Mouse (Mus musculus) heart, postnatal 14 days (tissue): ENCODE measurements around the gene Mymk. TPM values are rescaled to one million over a fixed set of nuclear protein-coding genes. Genes with fewer than 3 reads are reported as not detected.

Experiments
- DNase-seq, 2 experiments: peaks; one replicate each; pipeline ENCODE4 v3.0.0; 2021 to 2022
- intact Hi-C: fragments of 180-260 bp; cut with DNase I; formaldehyde crosslinking; loops from one replicate; pipeline ENCODE4 v1.15.1; 2025
- long read RNA-seq, 2 experiments: library from polyadenylated mRNA; stranded (forward); transcript quantifications; one replicate each; pipeline ENCODE4 v2.0.0; 2021
- total RNA-seq, 2 experiments: library from RNA; stranded (reverse); gene quantifications; 2 replicates each; pipeline ENCODE4 v1.2.3; 2021

The Mymk gene
- not detected for total RNA-seq
- long read RNA-seq, experiment 1, result 0 reads
- long read RNA-seq, experiment 2, result 0 reads

- no peak for DNase-seq
- intact Hi-C loops, result no loop called here
Measured at GRCm38 (mm10) chr2:27071978-27072377, at the start of gene Mymk. Gene Mymk (minus strand): TSS chr2:27072179.

- DNase-seq, result peak; percentile 84 to 88
- intact Hi-C loops, result loop anchor here (2.0 kb wide), 1 partner anchor 41 kb away; the partner anchor contains the start of gene Adamtsl2
Measured at GRCm38 (mm10) chr2:27120241-27120641, 48.3 kb upstream of the Mymk start.

GRCm38 (mm10) chr2:27119766-27120165 lies 47.8 kb upstream of the Mymk start:
- intact Hi-C loops, result loop anchor here (2.0 kb wide), 2 partner anchors 41 to 77 kb away; partner anchors contain the start of gene Adamtsl2
- peak in 1 of 2 experiments; percentile 24 for DNase-seq

- DNase-seq, result peak in 1 of 2 experiments; percentile 22
- intact Hi-C loops, result loop anchor here (2.0 kb wide), 1 partner anchor 76 kb away; no protein-coding TSS in a partner anchor
Measured at GRCm38 (mm10) chr2:27118452-27118851, 46.5 kb upstream of the Mymk start.

- no peak for DNase-seq
- intact Hi-C loops, result no loop called here
Measured at GRCm38 (mm10) chr2:27114169-27114568, 42.2 kb upstream of the Mymk start.

GRCm38 (mm10) chr2:27112585-27112984 lies 40.6 kb upstream of the Mymk start:
- no peak for DNase-seq

GRCm38 (mm10) chr2:27109052-27109451 lies 37.1 kb upstream of the Mymk start:
- no peak for DNase-seq
- intact Hi-C loops, result no loop called here

More at GRCm38 (mm10) chr2:27112585-27112984, 40.6 kb upstream of the Mymk start:
- intact Hi-C loops, result no loop called here

- intact Hi-C loops, result no loop called here
- DNase-seq, result no peak
Measured at GRCm38 (mm10) chr2:27108144-27108543, 36.2 kb upstream of the Mymk start.

- intact Hi-C loops, result no loop called here
- no peak for DNase-seq
Measured at GRCm38 (mm10) chr2:27106816-27107215, 34.8 kb upstream of the Mymk start.

GRCm38 (mm10) chr2:27103554-27103953 lies 31.6 kb upstream of the Mymk start:
- intact Hi-C loops, result no loop called here

GRCm38 (mm10) chr2:27097776-27098175 lies 25.8 kb upstream of the Mymk start:
- intact Hi-C loops, result no loop called here
- DNase-seq, result peak; percentile 66 to 73

More at GRCm38 (mm10) chr2:27103554-27103953, 31.6 kb upstream of the Mymk start:
- no peak for DNase-seq

GRCm38 (mm10) chr2:27097241-27097656 lies 25.3 kb upstream of the Mymk start:
- intact Hi-C loops, result no loop called here
- DNase-seq, result no peak

GRCm38 (mm10) chr2:27096341-27096981 lies 24.5 kb upstream of the Mymk start:
- intact Hi-C loops, result no loop called here
- DNase-seq, result no peak

- intact Hi-C loops, result no loop called here
Measured at GRCm38 (mm10) chr2:27095178-27095577, 23.2 kb upstream of the Mymk start.

GRCm38 (mm10) chr2:27089238-27089637 lies 17.3 kb upstream of the Mymk start:
- no peak for DNase-seq
- intact Hi-C loops, result loop anchor here (5.0 kb wide), 1 partner anchor 42 kb away; no protein-coding TSS in a partner anchor

More at GRCm38 (mm10) chr2:27095178-27095577, 23.2 kb upstream of the Mymk start:
- DNase-seq, result no peak

- intact Hi-C loops, result loop anchor here (5.0 kb wide), 1 partner anchor 41 kb away; no protein-coding TSS in a partner anchor
- DNase-seq, result no peak
Measured at GRCm38 (mm10) chr2:27088700-27089099, 16.7 kb upstream of the Mymk start.

- intact Hi-C loops, result loop anchor here (5.0 kb wide), 1 partner anchor 41 kb away; no protein-coding TSS in a partner anchor
- DNase-seq, result peak; percentile 88 to 90
Measured at GRCm38 (mm10) chr2:27088071-27088644, 16.2 kb upstream of the Mymk start.

GRCm38 (mm10) chr2:27087581-27087980 lies 15.6 kb upstream of the Mymk start:
- intact Hi-C loops, result loop anchor here (5.0 kb wide), 1 partner anchor 40 kb away; no protein-coding TSS in a partner anchor
- DNase-seq, result no peak

- no peak for DNase-seq
- intact Hi-C loops, result loop anchor here (5.0 kb wide), 1 partner anchor 39 kb away; no protein-coding TSS in a partner anchor
Measured at GRCm38 (mm10) chr2:27086483-27087010, 14.6 kb upstream of the Mymk start.

- DNase-seq, result peak in 1 of 2 experiments; percentile 47
- intact Hi-C loops, result loop anchor here (5.0 kb wide), 1 partner anchor 38 kb away; no protein-coding TSS in a partner anchor
Measured at GRCm38 (mm10) chr2:27085801-27086200, 13.8 kb upstream of the Mymk start.

GRCm38 (mm10) chr2:27084963-27085362 lies 13.0 kb upstream of the Mymk start:
- DNase-seq, result no peak
- intact Hi-C loops, result loop anchor here (5.0 kb wide), 1 partner anchor 38 kb away; no protein-coding TSS in a partner anchor
